Mouse (Mus musculus) skeletal muscle tissue, postnatal 0 days (tissue): ENCODE results near the gene Tmem18. TPM values are rescaled to one million over a fixed set of nuclear protein-coding genes. Genes with fewer than 3 reads are reported as not detected.

Experiments used
- microRNA-seq, 2 experiments: library from miRNA; unstranded; fragments of <30 nt; microRNA quantifications; one replicate each; pipeline ENCODE4; 2016
- polyA plus RNA-seq: library from polyadenylated mRNA; unstranded; fragments of >200 nt; fragmentation: Nextera tagmentation; extraction: Ambion mirVana; gene quantifications from 2 replicates; pipeline ENCODE4 v1.2.1, GENCODE M21; 2015

Tmem18 gene
- 9.5 and 9.9 TPM in 2 replicates for polyA plus RNA-seq

DNA sequence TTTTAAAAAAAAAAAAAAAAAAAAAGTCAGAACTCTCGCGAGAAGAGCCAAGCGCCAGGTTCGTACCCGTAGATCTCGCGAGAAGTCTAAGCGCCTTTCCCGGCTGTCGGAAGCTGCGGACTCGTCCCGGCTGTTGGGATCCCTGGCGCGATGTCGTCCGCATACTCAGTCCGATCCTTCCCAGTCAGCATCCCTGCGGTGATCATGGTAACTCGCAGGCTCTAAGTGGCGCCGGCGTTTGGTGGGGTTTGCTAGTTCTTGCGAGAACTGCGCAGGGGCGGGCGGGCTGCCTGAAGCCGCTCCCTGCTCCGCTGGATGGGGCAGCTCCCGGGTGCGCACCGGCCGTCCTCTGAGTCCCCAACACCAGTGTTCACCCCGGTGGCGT, at the start of gene Tmem18:
Gene Tmem18 (plus strand): TSS at position 71 of the 385 bp plus-strand sequence.

Small RNA genes within 50 kb of the gene (microRNA-seq; reads per million reads assigned to microRNA genes)
- 0 reads per million in 2 experiments for gene Gm25243

Other genes with a start within 250 kb of the Tmem18 start
- gene Sntg2, start 211.1 kb upstream of the Tmem18 start, polyA plus RNA-seq: 1.3 and 1.4 TPM in 2 replicates